Mouse (Mus musculus): ENCODE results near the gene Pbx3.

The Pbx3 gene

GRCm38 (mm10) chr2:34298202-34298601 is 74.7 kb downstream of the Pbx3 start:
- no peak for DNase-seq (ENCODE audit: low spot score in 2 of 2)

- no peak for DNase-seq (ENCODE audit: low spot score in 2 of 2)
Observed at GRCm38 (mm10) chr2:34289726-34290125, 83.2 kb downstream of the Pbx3 start.

- DNase-seq (ENCODE audit: low spot score in 2 of 2): no peak
Observed at GRCm38 (mm10) chr2:34284239-34284638, 88.7 kb downstream of the Pbx3 start.

GRCm38 (mm10) chr2:34280996-34281395 is 91.9 kb downstream of the Pbx3 start:
- no peak for DNase-seq (ENCODE audit: low spot score in 2 of 2)

GRCm38 (mm10) chr2:34279726-34280125 is 93.2 kb downstream of the Pbx3 start:
- DNase-seq (ENCODE audit: low spot score in 2 of 2): no peak

GRCm38 (mm10) chr2:34275630-34276193 is 97.2 kb downstream of the Pbx3 start:
- DNase-seq (ENCODE audit: low spot score in 2 of 2): no peak

- DNase-seq (ENCODE audit: low spot score in 2 of 2): no peak
Observed at GRCm38 (mm10) chr2:34262046-34262445, 110.9 kb downstream of the Pbx3 start.

- no peak for DNase-seq (ENCODE audit: low spot score in 2 of 2)
Observed at GRCm38 (mm10) chr2:34260653-34261076, 112.3 kb downstream of the Pbx3 start.

- no peak for DNase-seq (ENCODE audit: low spot score in 2 of 2)
Observed at GRCm38 (mm10) chr2:34258256-34258655, 114.7 kb downstream of the Pbx3 start.

GRCm38 (mm10) chr2:34257611-34258010 is 115.3 kb downstream of the Pbx3 start:
- DNase-seq (ENCODE audit: low spot score in 2 of 2): no peak

GRCm38 (mm10) chr2:34256000-34256553 is 116.9 kb downstream of the Pbx3 start:
- DNase-seq (ENCODE audit: low spot score in 2 of 2): peak in 1 of 2 experiments; percentile 42

GRCm38 (mm10) chr2:34253627-34254026 is 119.3 kb downstream of the Pbx3 start:
- no peak for DNase-seq (ENCODE audit: low spot score in 2 of 2)

GRCm38 (mm10) chr2:34253111-34253510 is 119.8 kb downstream of the Pbx3 start:
- DNase-seq (ENCODE audit: low spot score in 2 of 2): no peak

GRCm38 (mm10) chr2:34252286-34252685 is 120.7 kb downstream of the Pbx3 start:
- no peak for DNase-seq (ENCODE audit: low spot score in 2 of 2)

- DNase-seq (ENCODE audit: low spot score in 2 of 2): no peak
Observed at GRCm38 (mm10) chr2:34249961-34250658, 122.8 kb downstream of the Pbx3 start.

GRCm38 (mm10) chr2:34249141-34249960 is 123.6 kb downstream of the Pbx3 start:
- peak; percentile 61 to 67 for DNase-seq (ENCODE audit: low spot score in 2 of 2)

GRCm38 (mm10) chr2:34240885-34241284 is 132.1 kb downstream of the Pbx3 start:
- no peak for DNase-seq (ENCODE audit: low spot score in 2 of 2)

- no peak for DNase-seq (ENCODE audit: low spot score in 2 of 2)
Observed at GRCm38 (mm10) chr2:34239315-34239858, 133.6 kb downstream of the Pbx3 start.

- peak in 1 of 2 experiments; percentile 8 for DNase-seq (ENCODE audit: low spot score in 2 of 2)
Observed at GRCm38 (mm10) chr2:34235467-34236075, 137.4 kb downstream of the Pbx3 start.

GRCm38 (mm10) chr2:34234274-34234673 is 138.7 kb downstream of the Pbx3 start:
- peak in 1 of 2 experiments; percentile 15 for DNase-seq (ENCODE audit: low spot score in 2 of 2)

GRCm38 (mm10) chr2:34233271-34233670 is 139.7 kb downstream of the Pbx3 start:
- peak in 1 of 2 experiments; percentile 17 for DNase-seq (ENCODE audit: low spot score in 2 of 2)

GRCm38 (mm10) chr2:34227688-34228087 is 145.3 kb downstream of the Pbx3 start:
- DNase-seq (ENCODE audit: low spot score in 2 of 2): no peak

Data from right cerebral cortex, postnatal 10 days (tissue).